ENCODE assay signal across 10 mouse cellular contexts in the genomic region with DNA sequence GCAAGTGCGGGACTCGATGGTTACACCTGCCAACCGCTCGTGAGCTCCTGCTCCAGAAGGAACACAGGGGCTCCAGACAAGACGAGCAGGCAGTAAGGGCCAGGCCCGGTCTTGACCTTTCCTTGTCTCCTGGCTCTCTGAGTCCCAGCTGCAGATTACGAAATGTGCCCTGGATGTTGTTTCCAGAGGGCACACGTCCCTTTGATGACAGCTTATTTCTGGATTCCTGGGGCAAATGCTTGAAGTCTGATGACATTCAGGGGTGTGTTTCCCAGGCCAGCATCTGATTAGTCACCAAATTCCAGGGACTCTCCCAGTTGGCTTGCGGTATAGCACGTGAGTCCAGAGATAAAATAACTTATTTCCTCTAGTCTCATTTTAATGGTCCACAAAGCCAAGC.
A peak's percentile ranks its signal among the peaks of the same experiment; 100 is the strongest.
DNase-seq lines count a peak whose midpoint lies in the region; ATAC-seq and TF ChIP-seq lines count a peak whose summit lies in the region.
"Had no signal": no experiment of that assay in that cellular context is flagged by ENCODE, and none has a peak within 500 bp of the region (broad histone marks: within the 10 kb centered on the region; RNA-seq: fewer than 3 reads in every experiment).

No protein-coding gene starts in this region.

- H3K36me3 ChIP-seq in intestine, embryonic 15.5 days, result no peaks in the 10 kb centered on the region
- no peaks in the 10 kb centered on the region for H3K36me3 ChIP-seq in stomach, postnatal 0 days (ENCODE audit: control insufficient read depth, insufficient read depth, low read length)
- H3K36me3 ChIP-seq: forebrain, embryonic 12.5 days; liver, embryonic 15.5 days had no signal

- no peak for TF ChIP-seq EP300 in stomach, postnatal 0 days (optimal IDR thresholded peaks at IDR 0.05)

- peak; percentile 42 for DNase-seq in ovary, adult 18-20 months (ENCODE audit: low spot score)
- DNase-seq in ovary, postnatal 10 days (ENCODE audit: low spot score), result no peak
- DNase-seq in fibroblast of lung, adult 2 months (ENCODE audit: low read depth), result peak; percentile 96
- peak; percentile 27 for DNase-seq in stomach, postnatal 0 days (ENCODE audit: low spot score)
- no peak for DNase-seq in thymus, postnatal 10 days (ENCODE audit: low spot score in 2 of 2)
- DNase-seq in layer of hippocampus, adult 11-12 months (ENCODE audit: low spot score), result no peak
- no peak for DNase-seq in natural killer cell, adult 2 months (ENCODE audit: low spot score in 2 of 2)

- no peaks in the 10 kb centered on the region for H3K4me1 ChIP-seq in intestine, embryonic 15.5 days (replicated peaks)
- no peaks in the 10 kb centered on the region for H3K4me1 ChIP-seq in stomach, postnatal 0 days (replicated peaks; ENCODE audit: control insufficient read depth, insufficient read depth)

- 43% methylated on average over 10 of the region's 10 CpGs for WGBS in intestine, embryonic 15.5 days
- WGBS in stomach, postnatal 0 days, result 32% methylated on average over 10 of the region's 10 CpGs

- H3K27me3 ChIP-seq in intestine, embryonic 15.5 days (replicated peaks), result no peaks in the 10 kb centered on the region
- H3K27me3 ChIP-seq in stomach, postnatal 0 days (ENCODE audit: control insufficient read depth, insufficient read depth, low read length), result no peaks in the 10 kb centered on the region
- H3K27me3 ChIP-seq: forebrain, embryonic 12.5 days; liver, embryonic 15.5 days had no signal

- H3K4me2 ChIP-seq in intestine, embryonic 15.5 days (replicated peaks), result no peak overlapping the region
- no peak overlapping the region for H3K4me2 ChIP-seq in stomach, postnatal 0 days (replicated peaks; ENCODE audit: low read depth)
- H3K4me2 ChIP-seq: forebrain, embryonic 12.5 days; liver, embryonic 15.5 days had no signal

- ATAC-seq in intestine, embryonic 15.5 days, result peak; percentile 44; the same call in 1 of the 2 replicates
- ATAC-seq in stomach, postnatal 0 days (ENCODE audit: low FRiP score, low TSS enrichment), result peak; percentile 86

- no peak overlapping the region for H3K27ac ChIP-seq in intestine, embryonic 15.5 days
- no peak overlapping the region for H3K27ac ChIP-seq in stomach, postnatal 0 days (replicated peaks)
- H3K27ac ChIP-seq: forebrain, embryonic 12.5 days; liver, embryonic 15.5 days had no signal

- no peak for TF ChIP-seq CTCF in stomach, postnatal 0 days (IDR thresholded peaks at IDR 0.05; ENCODE audit: low read depth)

- H3K9ac ChIP-seq in intestine, embryonic 15.5 days, result no peak overlapping the region
- H3K9ac ChIP-seq in stomach, postnatal 0 days (ENCODE audit: low read length), result no peak overlapping the region
- H3K9ac ChIP-seq: forebrain, embryonic 12.5 days; liver, embryonic 15.5 days had no signal

- H3K9me3 ChIP-seq in intestine, embryonic 15.5 days, result no peaks in the 10 kb centered on the region
- H3K9me3 ChIP-seq in stomach, postnatal 0 days (ENCODE audit: control insufficient read depth, low read length), result no peaks in the 10 kb centered on the region
- H3K9me3 ChIP-seq: forebrain, embryonic 12.5 days; liver, embryonic 15.5 days had no signal

- H3K4me3 ChIP-seq in intestine, embryonic 15.5 days (replicated peaks), result no peak overlapping the region
- no peak overlapping the region for H3K4me3 ChIP-seq in stomach, postnatal 0 days (ENCODE audit: low read depth, low read length)
- H3K4me3 ChIP-seq: forebrain, embryonic 12.5 days; liver, embryonic 15.5 days had no signal

Comparison
In these comparisons a context has a peak if more than half of its experiments do, and no peak if none do; other contexts are left out.
1. DNase-seq: peak in ovary, adult 18-20 months (single experiment), fibroblast of lung, adult 2 months (single experiment) and stomach, postnatal 0 days (single experiment); none in ovary, postnatal 10 days (single experiment), thymus, postnatal 10 days (0 of 2), layer of hippocampus, adult 11-12 months (single experiment) and natural killer cell, adult 2 months (0 of 2).